Mouse (Mus musculus): Measurements from ENCODE around the gene Col18a1.

The Col18a1 gene

DNA sequence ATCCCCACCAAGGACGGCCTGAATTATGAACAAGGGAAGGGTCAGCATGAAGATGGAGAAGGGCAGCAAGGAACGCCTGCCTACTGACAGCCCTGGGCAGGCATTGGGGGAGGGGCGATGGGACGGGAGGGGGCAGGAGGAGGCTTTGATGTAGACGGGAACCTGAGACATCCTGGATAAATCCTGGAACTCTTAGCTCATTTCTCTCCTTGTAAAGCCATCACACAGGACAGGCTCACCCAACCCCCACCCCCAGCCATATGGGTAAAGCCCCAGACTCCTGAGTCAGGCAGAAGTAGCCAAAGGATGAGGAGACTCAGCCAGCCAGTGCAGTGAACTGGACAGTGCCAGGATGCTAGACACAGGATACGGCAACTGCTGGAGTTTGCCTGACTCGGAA, 161.4 kb downstream of the Col18a1 start:
- DNase-seq = no peak
